Comparison of ENCODE assay signal across 8 mouse cellular contexts in the genomic region with DNA sequence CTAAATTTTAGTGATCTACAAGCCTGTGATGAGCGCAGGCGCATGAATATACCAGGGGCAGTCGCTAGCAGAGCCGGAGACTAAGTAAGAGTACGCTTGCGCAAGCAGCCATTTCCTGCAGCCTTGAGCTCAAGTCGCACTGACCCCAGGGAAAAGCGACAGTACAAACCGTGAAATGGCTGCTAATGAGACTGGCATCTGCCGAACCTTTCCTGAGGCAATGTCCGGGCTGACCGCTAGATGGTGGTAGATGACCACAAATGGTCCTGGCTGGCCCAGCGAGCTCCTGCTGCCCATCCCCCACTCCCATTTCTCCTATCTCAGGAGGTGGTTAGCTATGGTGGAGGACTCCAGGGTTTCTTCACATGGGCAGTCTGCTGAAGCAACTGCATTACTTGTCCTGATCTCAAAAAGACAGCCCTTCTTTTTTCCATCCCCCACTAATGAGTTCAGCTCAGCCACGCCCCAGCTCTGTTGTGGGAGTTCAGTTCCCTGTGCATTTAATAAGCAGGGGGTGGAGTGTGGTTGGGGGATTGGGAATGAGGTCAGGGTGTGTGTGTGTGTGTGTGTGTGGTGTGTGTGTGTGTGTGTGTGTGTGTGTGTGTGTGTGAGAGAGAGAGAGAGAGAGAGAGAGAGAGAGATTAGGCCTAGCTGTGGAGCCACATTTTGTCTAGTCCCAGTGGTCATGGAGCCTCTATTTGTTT. TPM values are rescaled to one million over a fixed set of nuclear protein-coding genes. Genes with fewer than 3 reads are reported as not detected.
DNase-seq lines count a peak whose midpoint lies in the region; ATAC-seq and TF ChIP-seq lines count a peak whose summit lies in the region.

No protein-coding gene starts in this region.

- H3K79me2 ChIP-seq in MEL (ENCODE audit: control insufficient read depth, insufficient read depth, low read length, poor library complexity), result no peaks in the 10 kb centered on the region

- peak overlapping the region; percentile 59 for H3K27ac ChIP-seq in MEL (ENCODE audit: control insufficient read depth, low read depth, low read length)
- H3K27ac ChIP-seq in cerebellum, adult 2 months (ENCODE audit: insufficient read depth, low read length), result peak overlapping the region; percentile 31; the same call in 1 of the 2 replicates
- H3K27ac ChIP-seq in layer of hippocampus, adult 2 months, result 0 out of 2 replicates have a peak overlapping the region, but pooled peaks have one; percentile 53

- DNase-seq in MEL (ENCODE audit: low read depth, low spot score), result peak; percentile 90
- peak; percentile 91 to 95 for DNase-seq in cerebellum, adult 2 months
- DNase-seq in forelimb bud, embryonic 11.5 days (ENCODE audit: low read depth, low spot score), result peak; percentile 90
- DNase-seq in heart, postnatal 4 days, result peak; percentile 97
- DNase-seq in layer of hippocampus, adult 2 months (ENCODE audit: low spot score in 2 of 2), result peak; percentile 90 to 94
- peak; percentile 86 for DNase-seq in lung, adult 2 months
- peak; percentile 80 for DNase-seq in testis, postnatal 14 days (ENCODE audit: low spot score)

- 0 out of 4 replicates have a peak, but pooled peaks of 1 of the 2 experiments have one; percentile 14 for TF ChIP-seq EP300 in MEL (IDR thresholded peaks at IDR 0.05; ENCODE audit: low read depth in 1 of 2, low read length in 2 of 2)

- H3K4me1 ChIP-seq in MEL (ENCODE audit: control insufficient read depth in 1 of 2, insufficient read depth in 2 of 2, low read length in 2 of 2), result peaks cover 4 to 18% of the 10 kb centered on the region in 2 experiments
- H3K4me1 ChIP-seq in cerebellum, adult 2 months (ENCODE audit: control insufficient read depth, insufficient read depth, low read length), result no peaks in the 10 kb centered on the region; the same call in 1 of the 2 replicates
- no peaks in the 10 kb centered on the region for H3K4me1 ChIP-seq in lung, adult 2 months (ENCODE audit: control insufficient read depth, insufficient read depth, low read length)

- peaks cover 0 to 9% of the 10 kb centered on the region in 2 experiments; a peak in 2 of 4 replicates for H3K36me3 ChIP-seq in MEL (ENCODE audit: control insufficient read depth in 1 of 2, insufficient read depth in 2 of 2, low read length in 2 of 2)

- peak; percentile 94 for TF ChIP-seq RAD21 in MEL (IDR thresholded peaks at IDR 0.05; ENCODE audit: low read depth, low read length)

- WGBS in cerebellum, adult 2 months, result 12% methylated on average over 14 of the region's 14 CpGs
- WGBS in lung, adult 2 months, result 22% methylated on average over 14 of the region's 14 CpGs

- H3K4me3 ChIP-seq in MEL (ENCODE audit: control insufficient read depth in 1 of 2, insufficient read depth in 1 of 2, low read depth in 2 of 2, low read length in 2 of 2), result peak overlapping the region; percentile 21 to 28; a peak in 2 of 4 replicates
- no peak overlapping the region for H3K4me3 ChIP-seq in cerebellum, adult 2 months (replicated peaks; ENCODE audit: insufficient read depth, low read depth, low read length)
- H3K4me3 ChIP-seq in layer of hippocampus, adult 2 months, result peak overlapping the region; percentile 15; the same call in 1 of the 2 replicates
- no peak overlapping the region for H3K4me3 ChIP-seq in lung, adult 2 months (replicated peaks; ENCODE audit: extremely low read depth, low read depth, low read length)

- TF ChIP-seq POLR2A in MEL (IDR thresholded peaks at IDR 0.05; ENCODE audit: control insufficient read depth in 1 of 2, insufficient read depth in 1 of 2, low read depth in 1 of 2, low read length in 2 of 2, poor library complexity in 1 of 2), result peak in 1 of 2 experiments; percentile 52; a peak in 1 of 4 replicates
- no peak for TF ChIP-seq POLR2A in cerebellum, adult 2 months (IDR thresholded peaks at IDR 0.05; ENCODE audit: borderline replicate concordance, insufficient read depth, low read length)
- TF ChIP-seq POLR2A in lung, adult 2 months (IDR thresholded peaks at IDR 0.05; ENCODE audit: borderline replicate concordance, extremely low read depth, low read depth, low read length), result no peak

- peak overlapping the region; percentile 44 for H3K9ac ChIP-seq in MEL (ENCODE audit: control insufficient read depth, low read depth, low read length, poor library complexity, severe bottlenecking)

- ATAC-seq in neutrophil, adult 5-6 weeks (ENCODE audit: extremely low read depth, insufficient number of reproducible peaks, low FRiP score, poor library complexity, severe bottlenecking), result peak; percentile 97

- H3K9me3 ChIP-seq in MEL (replicated peaks; ENCODE audit: insufficient read depth, low read length), result no peaks in the 10 kb centered on the region

- TF ChIP-seq CTCF in MEL (IDR thresholded peaks at IDR 0.05 in 2 of 3, conservative IDR thresholded peaks at IDR 0.05 in 1 of 3; ENCODE audit: control insufficient read depth in 1 of 3, insufficient read depth in 1 of 3, low read depth in 2 of 3, low read length in 3 of 3, poor library complexity in 1 of 3, severe bottlenecking in 1 of 3), result peak; percentile 53 to 88 (median 85)
- peak; percentile 95 for TF ChIP-seq CTCF in cerebellum, adult 2 months (IDR thresholded peaks at IDR 0.05; ENCODE audit: borderline replicate concordance, insufficient read depth, low read depth, low read length)
- peak; percentile 89 for TF ChIP-seq CTCF in layer of hippocampus, adult 2 months (conservative IDR thresholded peaks at IDR 0.05)
- TF ChIP-seq CTCF in lung, adult 2 months (IDR thresholded peaks at IDR 0.05; ENCODE audit: insufficient read depth, low read length), result peak; percentile 89

- H3K27me3 ChIP-seq in MEL (ENCODE audit: control insufficient read depth in 1 of 2, insufficient read depth in 2 of 2, low read length in 2 of 2), result no peaks in the 10 kb centered on the region
- H3K27me3 ChIP-seq in cerebellum, adult 2 months (ENCODE audit: control insufficient read depth, insufficient read depth, low read length), result no peaks in the 10 kb centered on the region

TF ChIP-seq in MEL, 35 proteins besides CTCF, POLR2A, EP300 and RAD21 (continues in another document):
- TF ChIP-seq USF1 (IDR thresholded peaks at IDR 0.05; ENCODE audit: low read depth, low read length) (no peak), TCF12 (IDR thresholded peaks at IDR 0.05; ENCODE audit: low read depth, low read length) (0 out of 2 replicates have a peak, but pooled peaks have one; percentile 13), GATA1 (IDR thresholded peaks at IDR 0.05; ENCODE audit: low read depth, low read length) (no peak), MAX (IDR thresholded peaks at IDR 0.05; ENCODE audit: low read length) (no peak), MYC (IDR thresholded peaks at IDR 0.05; ENCODE audit: low read depth, low read length) (no peak), ELF1 (IDR thresholded peaks at IDR 0.05; ENCODE audit: low read depth, low read length) (no peak), MEF2A (IDR thresholded peaks at IDR 0.05; ENCODE audit: extremely low read depth, insufficient replicate concordance, low read depth, low read length, poor library complexity, severe bottlenecking) (no peak), USF2 (IDR thresholded peaks at IDR 0.05; ENCODE audit: borderline replicate concordance in 1 of 2, insufficient read depth in 1 of 2, low read depth in 1 of 2, low read length in 2 of 2) (no peak), TBP (IDR thresholded peaks at IDR 0.05; ENCODE audit: low read depth, low read length) (0 out of 2 replicates have a peak, but pooled peaks have one; percentile 28), ZC3H11A (IDR thresholded peaks at IDR 0.05; ENCODE audit: low read depth, low read length) (peak; percentile 87), CHD2 (IDR thresholded peaks at IDR 0.05; ENCODE audit: low read length) (peak; percentile 74), KAT2A (conservative IDR thresholded peaks at IDR 0.05; ENCODE audit: low read depth, low read length) (no peak), UBTF (IDR thresholded peaks at IDR 0.05; ENCODE audit: borderline replicate concordance, insufficient read depth, low read depth, low read length) (no peak), MYB (IDR thresholded peaks at IDR 0.05; ENCODE audit: low read depth, low read length) (no peak), POLR2AphosphoS2 (IDR thresholded peaks at IDR 0.05; ENCODE audit: low read length) (no peak)

RNA-seq across cellular contexts. Expression of a gene that starts 10.6 kb away (rescaled TPM):
- total RNA-seq in MEL (2012; rRNA removed), result not detected in 2 replicates
- not detected for polyA plus RNA-seq in MEL (2012; ENCODE audit: insufficient read depth in 1 of 2, insufficient read length in 2 of 2, low read depth in 1 of 2, low replicate concordance in 2 of 2, missing spikeins in 1 of 2)
- 17.3 and 19.4 TPM in 2 replicates for polyA plus RNA-seq in cerebellum, adult 2 months (2012; rRNA removed)
- total RNA-seq in heart, postnatal 4 days (2021), result not detected
- 10 to 100 TPM; 20.3 to 23.3 TPM for total RNA-seq in layer of hippocampus, adult 2 months (2021)
- not detected in 2 replicates for polyA plus RNA-seq in lung, adult 2 months (2012; rRNA removed)
- not detected in 2 replicates for total RNA-seq in neutrophil, adult 5-6 weeks (2017)

RNA-seq across cellular contexts. Expression of a gene that starts 17.1 kb away (rescaled TPM):
- total RNA-seq in MEL (2012; rRNA removed), result 0.08 and 0.10 TPM in 2 replicates
- under 1 TPM in 1 of 2 experiments, not detected in 1; 0.11 TPM for polyA plus RNA-seq in MEL (2012; ENCODE audit: insufficient read depth in 1 of 2, insufficient read length in 2 of 2, low read depth in 1 of 2, low replicate concordance in 2 of 2, missing spikeins in 1 of 2)
- polyA plus RNA-seq in cerebellum, adult 2 months (2012; rRNA removed), result 0.13 TPM in 2 replicates
- under 1 TPM; 0.14 to 0.19 TPM for total RNA-seq in heart, postnatal 4 days (2021)
- under 1 TPM in 1 of 2 experiments, not detected in 1; 0.54 TPM for total RNA-seq in layer of hippocampus, adult 2 months (2021)
- not detected in 2 replicates for polyA plus RNA-seq in lung, adult 2 months (2012; rRNA removed)
- total RNA-seq in neutrophil, adult 5-6 weeks (2017), result not detected in 2 replicates

RNA-seq across cellular contexts. Expression of a gene that starts 28.3 kb away (rescaled TPM):
- total RNA-seq in MEL (2012; rRNA removed), result 0.19 TPM in 1 of 2 replicates, not detected in the other
- polyA plus RNA-seq in MEL (2012; ENCODE audit: insufficient read depth in 1 of 2, insufficient read length in 2 of 2, low read depth in 1 of 2, low replicate concordance in 2 of 2, missing spikeins in 1 of 2), result under 1 TPM in 1 of 2 experiments, not detected in 1; 0.29 TPM
- 0.21 and 0.54 TPM in 2 replicates for polyA plus RNA-seq in cerebellum, adult 2 months (2012; rRNA removed)
- total RNA-seq in heart, postnatal 4 days (2021), result 1 to 10 TPM in 1 of 2 experiments, not detected in 1; 1.0 TPM
- not detected for total RNA-seq in layer of hippocampus, adult 2 months (2021)
- polyA plus RNA-seq in lung, adult 2 months (2012; rRNA removed), result 0.10 TPM in 1 of 2 replicates, not detected in the other
- total RNA-seq in neutrophil, adult 5-6 weeks (2017), result 14.2 and 15.1 TPM in 2 replicates

RNA-seq across cellular contexts. Expression of a gene that starts 42.9 kb away (rescaled TPM):
- 76.4 and 94.5 TPM in 2 replicates for total RNA-seq in MEL (2012; rRNA removed)
- 100 to 1,000 TPM in 1 of 2 experiments, not detected in 1; 161 TPM for polyA plus RNA-seq in MEL (2012; ENCODE audit: insufficient read depth in 1 of 2, insufficient read length in 2 of 2, low read depth in 1 of 2, low replicate concordance in 2 of 2, missing spikeins in 1 of 2)
- 2.3 and 3.3 TPM in 2 replicates for polyA plus RNA-seq in cerebellum, adult 2 months (2012; rRNA removed)
- under 1 TPM; 0.60 to 0.72 TPM for total RNA-seq in heart, postnatal 4 days (2021)
- 1 to 10 TPM in 1 of 2 experiments, not detected in 1; 1.7 TPM for total RNA-seq in layer of hippocampus, adult 2 months (2021)
- 0.82 and 0.98 TPM in 2 replicates for polyA plus RNA-seq in lung, adult 2 months (2012; rRNA removed)
- 1.2 and 2.1 TPM in 2 replicates for total RNA-seq in neutrophil, adult 5-6 weeks (2017)

Comparison
In these comparisons a context has a peak if more than half of its experiments do, and no peak if none do; other contexts are left out.
1. H3K4me3 ChIP-seq: peak in MEL (2 of 2) and layer of hippocampus, adult 2 months (single experiment); none in cerebellum, adult 2 months (single experiment) and lung, adult 2 months (single experiment).
2. RNA of a gene that starts 10.6 kb away (total RNA-seq): 20.3 to 23.3 TPM in layer of hippocampus, adult 2 months; not detected in heart, postnatal 4 days, not detected in MEL and not detected in neutrophil, adult 5-6 weeks; every median in the first group is over 10 times any median in the second.
3. Peak in every context shown above with its lines, with median percentiles within 50 percentile points of each other: DNase-seq, H3K27ac ChIP-seq and CTCF ChIP-seq.